Mouse (Mus musculus) ES-CJ7 (cell line): Measurements from ENCODE around the gene Slc39a7.
"Not testable (repeated sequence)": the region's sequence is repeated elsewhere in the genome, so short reads cannot be mapped to it uniquely, and the experiment has no call there.

Source experiments
- DNase-seq: peaks from one replicate; pipeline ENCODE4 v3.0.0; 2011; ENCODE audit warnings: low read depth, low spot score

Gene Slc39a7

GRCm38 (mm10) chr17:34030861-34031326 is 588 bp downstream of the Slc39a7 start:
- no peak for DNase-seq

DNA sequence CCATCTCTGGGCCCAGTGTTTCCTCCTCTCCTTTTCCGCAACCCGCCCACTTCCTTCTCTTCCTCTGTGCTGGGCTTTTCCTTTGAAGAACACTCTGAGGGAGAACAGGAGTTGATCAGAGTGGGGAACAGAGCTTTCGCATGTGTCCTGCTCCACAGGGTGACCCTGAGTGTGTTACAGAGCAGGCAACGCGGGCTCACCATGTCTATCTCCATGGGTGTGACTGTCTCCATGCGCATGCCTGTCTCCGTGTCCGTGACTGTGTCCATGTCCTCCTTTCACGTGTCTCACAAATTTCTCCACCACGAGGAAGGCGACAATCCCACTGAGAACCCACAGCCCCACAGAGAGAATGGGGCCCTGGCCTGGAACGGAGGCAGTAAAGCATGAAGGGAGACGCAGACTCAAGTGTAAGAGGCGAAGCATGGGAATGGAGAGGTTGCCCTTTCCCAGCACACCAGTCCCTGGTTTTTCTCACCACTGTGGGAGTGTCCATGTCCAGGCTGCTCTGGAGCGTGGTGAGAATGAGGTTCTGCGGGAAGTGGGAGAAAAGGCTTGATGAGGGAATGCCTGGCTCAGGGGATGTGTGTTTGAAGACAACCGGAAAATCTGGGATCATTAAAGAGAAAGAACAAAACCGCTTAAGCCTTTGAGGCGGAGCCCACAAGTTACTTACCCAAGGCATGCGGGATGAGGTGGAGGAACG is 1.4 kb downstream of the Slc39a7 start:
- no peak for DNase-seq

DNA sequence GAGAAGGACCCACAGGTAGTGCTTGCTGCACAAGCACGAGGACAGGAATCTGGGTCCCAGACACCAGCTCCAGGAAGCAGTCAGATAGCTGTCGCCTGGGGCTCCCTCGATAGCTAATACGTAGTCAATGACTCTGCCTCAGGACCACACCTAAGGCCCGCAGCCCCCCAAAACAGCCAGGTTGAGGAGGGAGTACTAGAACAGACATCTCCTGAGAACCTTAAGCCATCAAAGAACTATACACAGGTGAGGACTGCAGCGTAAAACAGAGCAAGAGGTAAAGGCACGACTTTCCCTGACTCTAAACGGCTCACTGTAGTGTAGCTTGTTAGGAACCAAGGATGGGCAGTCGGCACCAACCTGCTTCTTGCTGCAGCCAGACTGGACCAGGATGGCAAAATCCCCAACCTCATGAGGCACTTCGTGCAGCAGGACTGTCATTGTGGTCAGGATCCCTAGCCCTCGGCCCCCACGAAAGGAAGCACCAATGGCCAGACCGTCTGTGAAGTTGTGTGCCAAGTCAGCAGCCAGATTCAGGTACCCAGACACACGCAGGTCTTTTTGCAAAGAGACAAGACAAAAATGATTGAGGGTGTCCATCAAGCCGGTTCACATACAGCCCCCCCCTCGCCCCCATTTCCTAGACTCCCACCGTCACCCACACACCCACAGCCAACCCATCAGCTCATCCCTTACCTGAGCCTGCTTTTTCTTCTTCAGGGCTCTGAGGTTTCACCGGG is 2.2 kb downstream of the Slc39a7 start:
- no peak for DNase-seq

DNA sequence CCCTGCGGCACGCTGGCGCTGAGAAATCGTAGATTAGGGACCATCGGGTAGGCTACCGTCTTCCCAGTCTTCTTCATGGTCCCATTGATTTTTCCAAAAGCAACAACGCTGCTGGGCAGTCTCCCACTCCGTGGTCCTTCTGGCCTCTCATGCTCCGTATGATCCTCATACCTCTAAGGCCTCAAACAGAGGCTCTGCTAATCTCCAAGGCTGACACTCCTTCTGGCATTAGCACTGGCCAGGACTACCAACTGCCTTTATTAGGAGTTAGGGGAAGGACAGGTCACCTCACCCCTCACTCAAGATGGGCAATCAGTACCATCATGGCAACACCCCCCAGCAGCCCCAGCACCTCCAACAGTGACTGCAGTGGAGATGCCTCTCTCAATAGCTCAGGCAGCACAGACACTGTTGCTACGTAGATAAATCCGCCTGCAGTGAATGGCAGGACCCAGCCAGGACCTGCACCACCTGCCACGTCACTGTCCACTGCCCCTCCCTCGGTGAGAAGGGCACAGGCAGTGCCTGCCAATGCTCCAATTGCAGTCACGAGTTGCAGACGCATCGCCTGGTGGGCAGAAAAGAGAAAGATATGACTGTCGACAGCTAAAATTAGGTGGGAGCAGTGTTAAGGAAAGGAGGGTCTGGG is 2.9 kb downstream of the Slc39a7 start:
- no peak for DNase-seq

- peak; percentile 95 for DNase-seq
Observed at GRCm38 (mm10) chr17:34027656-34028223, 3.7 kb downstream of the Slc39a7 start, which contains the start of gene H2-Ke6. TSS of gene H2-Ke6 (minus strand) at chr17:34028060.

- DNase-seq, result no peak
Observed at GRCm38 (mm10) chr17:34026917-34027655, 4.4 kb downstream of the Slc39a7 start.

- no peak for DNase-seq
Observed at GRCm38 (mm10) chr17:34026221-34026620, 5.3 kb downstream of the Slc39a7 start.

GRCm38 (mm10) chr17:34025756-34026151 is 5.7 kb downstream of the Slc39a7 start:
- no peak for DNase-seq

- DNase-seq, result no peak
Observed at GRCm38 (mm10) chr17:34024861-34025755, 6.4 kb downstream of the Slc39a7 start.

GRCm38 (mm10) chr17:34024317-34024821 is 7.1 kb downstream of the Slc39a7 start, which contains the start of gene Ring1:
TSS of gene Ring1 (minus strand) at chr17:34024680.
- DNase-seq, result peak; percentile 90

DNA sequence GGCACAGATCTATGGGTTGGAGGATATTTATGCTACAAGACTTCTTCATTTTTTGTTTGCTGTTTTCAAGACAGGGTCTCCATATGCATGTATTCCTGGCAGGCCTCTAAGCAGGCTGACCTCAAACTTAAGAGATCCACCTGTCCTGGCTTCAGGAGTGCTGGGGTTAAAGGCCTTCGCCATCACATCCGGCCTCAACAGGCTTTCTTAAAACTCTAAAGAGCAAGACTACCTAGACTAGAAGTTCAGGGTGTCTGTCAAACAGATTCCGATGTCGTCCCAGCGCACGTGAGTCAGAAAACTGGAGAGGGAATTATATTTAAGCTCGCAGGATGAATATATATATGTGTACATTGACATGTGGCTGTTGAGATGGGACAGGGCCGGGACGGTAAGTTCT is 7.8 kb downstream of the Slc39a7 start:
- DNase-seq, result no peak

DNA sequence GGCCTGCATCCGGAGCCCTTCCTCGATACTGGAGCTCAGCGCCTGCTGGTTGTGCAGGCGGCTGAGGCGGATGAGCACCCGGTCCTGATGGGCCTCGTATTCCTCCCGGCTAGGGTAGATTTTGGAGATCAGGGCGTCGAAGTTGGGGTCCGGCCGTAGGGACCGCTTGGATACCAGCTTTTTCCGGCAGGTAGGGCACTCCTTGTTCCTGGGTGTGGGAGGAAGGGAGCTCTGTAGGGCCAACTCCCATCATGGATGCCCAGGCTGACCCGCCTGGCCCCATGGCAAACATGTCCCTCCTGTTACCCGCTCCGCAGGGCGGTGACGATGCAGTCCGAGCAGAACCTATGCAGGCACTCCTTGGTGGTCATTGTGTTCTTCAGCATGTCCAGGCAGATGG is 8.5 kb downstream of the Slc39a7 start:
- DNase-seq, result no peak

- DNase-seq, result no peak
Observed at GRCm38 (mm10) chr17:34022414-34022783, 9.1 kb downstream of the Slc39a7 start.

DNA sequence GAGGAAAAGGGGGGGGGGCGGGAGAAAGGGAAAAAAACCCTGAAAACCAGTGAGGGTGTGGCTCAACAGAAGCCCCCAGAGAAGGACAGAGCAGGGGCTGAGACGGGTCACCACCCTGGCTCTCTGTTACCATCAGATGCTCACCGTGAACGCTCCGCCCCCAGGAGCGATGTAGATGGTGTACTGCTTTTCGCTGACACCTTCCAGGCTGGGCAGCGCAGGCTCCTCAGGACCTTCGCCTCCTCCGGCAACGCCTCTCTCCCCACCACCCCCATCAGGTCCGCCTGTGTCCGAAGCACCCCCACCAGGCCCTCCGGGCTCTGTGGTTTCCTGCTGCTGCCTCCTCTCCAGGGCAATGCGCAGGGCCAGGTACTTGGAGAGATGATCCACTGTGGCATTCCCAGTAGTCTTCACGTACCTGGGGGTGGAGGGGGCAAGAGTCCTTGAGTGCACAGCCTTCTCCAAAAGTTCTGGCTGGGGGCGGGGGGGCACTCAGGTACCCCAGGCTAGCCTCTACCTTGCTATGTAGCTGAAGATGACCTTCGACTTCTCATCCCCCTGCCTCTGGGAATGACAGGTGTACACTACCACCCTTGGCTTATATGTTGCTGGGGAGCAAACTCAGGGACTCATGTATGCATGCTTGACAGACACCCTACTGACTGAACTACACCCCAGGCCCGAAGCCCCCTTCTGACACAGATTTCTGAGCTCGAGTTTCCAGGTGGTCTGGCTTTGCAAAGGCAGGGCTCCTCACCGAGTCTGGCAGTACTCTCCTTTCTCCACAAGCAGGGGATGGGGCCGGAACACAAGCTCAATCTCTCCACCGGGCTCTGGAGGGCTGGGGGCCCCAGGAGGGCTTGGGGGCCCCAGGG is 9.7 kb downstream of the Slc39a7 start:
- no peak for DNase-seq

DNA sequence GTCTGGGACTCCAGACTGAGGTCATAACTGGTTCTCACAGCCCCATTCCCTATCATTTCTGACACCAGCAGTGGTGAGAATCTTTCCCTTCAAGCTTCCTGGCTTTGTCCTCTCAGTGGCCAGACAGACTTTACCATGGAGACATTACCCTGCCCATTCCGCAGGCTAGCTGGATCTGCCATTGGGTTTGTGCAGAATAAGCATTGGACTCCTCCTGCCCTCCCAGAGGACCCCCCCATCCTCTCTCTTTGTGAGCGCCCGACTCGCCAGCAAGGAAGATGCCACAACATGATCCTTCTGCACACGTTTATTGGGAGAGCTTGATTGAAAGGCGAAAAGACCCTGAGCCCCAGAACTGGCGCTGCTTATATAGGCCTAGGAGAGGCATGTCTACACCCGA is 18.0 kb downstream of the Slc39a7 start:
- DNase-seq, result peak; percentile 2

- DNase-seq, result no peak
Observed at GRCm38 (mm10) chr17:34010156-34010555, 21.3 kb downstream of the Slc39a7 start.

GRCm38 (mm10) chr17:34006570-34006969 is 24.9 kb downstream of the Slc39a7 start:
- no peak for DNase-seq

DNA sequence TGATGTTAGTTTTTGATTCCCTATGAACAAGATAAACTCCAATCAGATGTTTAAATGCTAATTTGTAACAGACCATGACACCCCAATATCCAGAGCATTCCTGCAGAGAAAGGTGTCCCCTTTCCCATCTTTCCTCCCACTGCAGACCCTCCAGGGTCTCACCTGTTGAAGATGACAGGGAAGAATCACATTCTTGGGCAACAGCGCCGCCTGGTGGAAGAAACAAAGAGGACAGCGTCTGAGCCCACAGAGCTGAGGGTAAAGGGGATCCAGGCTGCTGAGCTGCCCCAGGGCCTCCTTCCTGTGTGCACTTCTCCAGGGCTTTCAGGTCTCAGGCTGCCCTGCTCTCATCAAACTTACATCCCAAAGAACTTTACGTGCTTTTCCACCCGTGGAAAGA is 28.1 kb downstream of the Slc39a7 start:
- DNase-seq, result peak; percentile 74

DNA sequence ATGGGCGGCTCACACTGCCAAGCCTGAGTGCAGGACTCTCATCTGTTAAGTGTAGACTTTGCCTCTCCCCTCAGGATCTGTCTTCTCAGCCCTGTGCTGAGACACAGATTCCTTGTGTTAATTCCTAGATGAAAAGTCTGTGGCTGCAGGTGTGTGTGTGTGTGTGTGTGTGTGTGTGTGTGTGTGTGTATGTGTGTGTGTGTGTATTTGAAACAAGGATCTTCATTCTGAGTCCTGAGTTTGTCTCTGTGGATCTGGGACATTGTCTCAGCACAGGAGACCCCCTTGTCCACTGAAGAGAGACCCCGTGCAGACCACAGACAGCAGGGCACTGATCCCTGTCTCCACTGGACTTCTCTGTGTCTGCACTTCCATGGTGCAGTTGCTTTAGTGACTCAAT is 30.7 kb downstream of the Slc39a7 start:
- not testable (repeated sequence) for DNase-seq
